Mouse (Mus musculus) ovary, postnatal 10 days (tissue): ENCODE measurements around the gene Olfr62.

Source experiments
- DNase-seq: peaks from one replicate; pipeline ENCODE4 v3.0.0; 2022; ENCODE audit warnings: low spot score

The Olfr62 gene

DNA sequence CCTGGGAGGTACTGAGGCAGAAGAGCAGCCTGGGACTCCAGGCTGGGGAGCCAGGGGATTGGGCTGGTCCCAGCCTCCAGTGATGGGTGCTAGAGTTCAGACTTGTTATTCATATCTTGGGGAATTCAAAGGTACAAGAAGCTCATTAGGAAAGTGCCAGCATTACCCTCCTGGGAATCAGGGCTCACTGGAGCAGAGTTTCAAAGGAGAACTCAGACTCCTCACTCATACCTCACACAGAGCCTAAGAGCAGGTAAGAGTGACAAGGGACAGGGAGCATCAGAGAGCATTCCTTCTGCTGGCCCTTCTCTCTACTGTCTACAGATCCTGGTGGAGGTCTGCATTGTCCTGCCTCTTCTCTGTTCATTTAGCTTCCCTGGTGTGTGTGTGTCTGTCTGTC is at the start of gene Olfr62:
TSS of gene Olfr62 (plus strand) at position 301 of the 400 bp plus-strand sequence.
- DNase-seq = no peak

DNA sequence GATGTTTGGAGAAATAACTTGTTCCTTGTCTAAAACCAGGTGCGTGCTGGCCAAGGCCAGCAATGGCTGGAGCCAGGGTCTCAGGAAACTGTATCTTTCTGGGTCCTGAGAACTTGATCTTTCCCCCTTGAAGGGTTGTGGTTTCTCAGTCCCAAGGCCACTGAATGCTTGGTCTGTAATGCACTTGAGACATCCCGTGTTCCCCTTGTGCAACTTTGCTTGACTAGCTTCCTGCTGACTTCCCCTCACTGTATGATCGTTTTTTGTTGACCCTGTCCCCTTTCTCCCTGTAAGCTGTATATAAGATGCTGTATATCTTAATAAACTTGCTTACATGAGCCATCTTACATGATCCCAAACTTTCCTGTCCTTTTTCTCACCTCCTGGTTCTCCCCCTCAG is 48.9 kb upstream of the Olfr62 start:
- DNase-seq = no peak

DNA sequence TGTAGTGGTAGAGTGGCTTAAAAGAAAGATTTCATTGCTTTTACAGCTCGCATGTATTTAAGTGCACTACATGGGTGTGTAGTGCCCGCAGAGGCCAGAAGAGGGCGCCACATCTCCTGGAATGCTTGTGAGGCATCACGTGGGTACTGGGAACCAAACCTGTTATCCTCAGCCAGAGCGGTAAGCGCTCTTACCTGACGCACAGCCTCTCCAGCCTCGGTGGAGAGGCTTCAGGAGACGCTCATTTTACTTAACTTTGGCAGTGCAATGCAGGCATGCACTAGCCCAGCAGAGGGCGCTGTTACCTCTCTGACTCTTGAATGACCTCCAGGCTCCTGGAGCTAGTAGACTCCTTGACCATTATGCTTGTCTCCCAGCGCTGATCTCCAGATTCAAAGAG is 46.1 kb upstream of the Olfr62 start:
- no peak for DNase-seq

DNA sequence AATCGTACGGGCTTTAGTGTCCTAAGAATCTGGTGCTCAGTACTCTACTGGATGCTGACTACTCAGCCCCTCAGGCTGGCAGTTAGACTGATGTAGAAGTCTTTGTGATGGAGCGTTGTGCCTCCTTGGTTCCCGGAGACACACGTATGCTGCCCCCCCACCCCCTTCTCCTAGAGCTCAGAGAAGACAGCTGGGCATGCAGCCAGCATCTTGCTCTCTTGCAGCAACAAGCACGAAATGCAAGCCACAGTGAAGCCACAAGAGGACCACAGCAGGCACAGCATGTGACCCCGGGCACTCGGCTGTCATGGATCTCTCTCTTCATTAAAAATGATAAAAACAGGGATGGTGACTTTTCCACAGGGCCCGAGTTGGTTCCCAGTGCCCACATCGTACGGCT is 43.3 kb upstream of the Olfr62 start:
- no peak for DNase-seq

DNA sequence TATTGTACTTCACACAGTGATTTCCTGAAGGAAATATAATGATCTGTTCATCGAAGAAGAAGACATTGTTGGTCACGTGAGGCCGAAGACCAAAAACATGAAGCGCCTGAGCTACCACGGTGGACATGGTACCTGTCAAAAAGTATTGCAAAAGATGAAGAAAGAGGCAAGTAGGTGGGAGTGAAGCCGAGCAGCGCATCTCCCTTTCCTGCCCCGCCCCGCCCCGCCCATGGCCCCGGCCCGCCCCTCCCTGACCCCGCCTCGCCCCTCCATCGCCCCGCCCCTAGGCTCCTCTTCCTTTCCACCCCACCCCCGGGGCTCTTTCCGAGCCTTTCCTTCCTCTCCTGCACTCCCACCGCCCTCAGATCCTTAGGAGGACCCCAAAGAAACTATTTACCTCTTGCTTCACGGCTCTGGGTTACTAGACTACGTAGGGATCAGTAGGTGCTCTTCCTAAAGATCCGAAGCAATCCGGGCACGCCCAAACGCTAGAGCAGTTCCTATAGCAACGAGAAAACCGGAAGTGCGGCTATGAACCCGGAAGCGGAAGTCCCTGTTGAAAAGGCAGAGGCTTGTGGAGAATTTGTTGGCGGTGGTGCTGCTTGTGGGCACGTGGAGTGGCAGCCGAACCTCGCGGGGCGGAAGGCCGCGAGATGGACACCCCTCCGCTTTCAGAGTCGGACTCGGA is 38.3 kb upstream of the Olfr62 start, which contains the start of the genes Cfap57 and Ebna1bp2:
TSS of gene Cfap57 (minus strand) at position 499 of the 688 bp plus-strand sequence.
TSS of gene Ebna1bp2 (plus strand) at position 521 of the 688 bp plus-strand sequence.
- DNase-seq = peak; percentile 77

DNA sequence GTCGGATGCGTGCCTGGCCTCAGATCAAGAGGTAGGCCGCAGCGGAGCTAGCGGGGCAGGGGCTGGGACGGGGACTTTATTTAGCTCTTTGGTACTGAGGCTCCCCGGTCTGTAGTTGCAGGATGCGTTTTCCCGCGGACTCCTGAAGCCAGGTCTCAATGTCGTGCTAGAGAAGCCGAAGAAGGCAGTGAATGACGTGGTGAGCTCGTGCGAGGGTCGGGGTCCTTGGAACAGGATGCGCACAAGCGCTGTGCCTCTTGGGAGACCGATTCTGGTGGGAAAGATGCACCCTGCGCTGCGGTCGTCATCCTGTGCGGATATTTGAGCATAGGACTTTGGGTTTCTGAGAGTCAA is 37.8 kb upstream of the Olfr62 start:
- no peak for DNase-seq

DNA sequence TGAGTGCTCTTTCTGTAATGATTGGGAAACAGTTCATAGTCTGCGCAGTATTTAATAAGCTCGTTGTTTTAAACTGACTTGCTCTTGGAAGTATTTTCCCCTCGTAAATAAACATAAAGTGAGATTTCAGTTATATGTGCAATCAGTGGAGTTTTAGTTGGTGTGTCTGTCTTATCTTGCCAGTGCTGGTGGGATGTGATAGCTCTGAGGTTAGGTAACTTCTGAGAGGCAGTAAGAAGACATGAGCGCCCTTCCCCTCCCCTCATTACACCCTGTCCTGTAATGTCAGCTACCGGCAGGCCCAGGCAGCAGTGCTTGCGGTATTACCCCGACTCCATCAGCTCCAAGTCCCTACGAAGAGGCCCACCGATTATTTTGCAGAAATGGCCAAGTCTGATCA is 37.0 kb upstream of the Olfr62 start:
- DNase-seq = no peak

DNA sequence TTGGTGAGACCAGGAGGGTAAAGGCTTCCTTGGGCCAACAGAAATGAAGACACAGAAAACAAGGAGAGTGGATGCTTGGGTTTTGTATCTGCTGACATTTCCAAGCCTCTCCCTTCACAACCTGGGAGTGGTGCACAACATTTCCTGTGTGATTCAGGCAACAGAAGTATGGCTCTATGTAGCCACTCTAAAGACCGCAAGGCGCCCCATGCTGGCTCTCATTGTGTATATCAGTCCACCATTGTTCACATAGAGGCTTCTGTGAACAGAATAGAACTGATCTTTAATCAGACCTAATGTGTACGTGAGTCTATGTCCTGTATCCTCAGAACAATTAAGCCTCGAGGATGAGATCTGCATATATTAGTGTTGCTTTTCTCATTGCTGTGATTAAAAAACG is 28.5 kb upstream of the Olfr62 start:
- DNase-seq = no peak

DNA sequence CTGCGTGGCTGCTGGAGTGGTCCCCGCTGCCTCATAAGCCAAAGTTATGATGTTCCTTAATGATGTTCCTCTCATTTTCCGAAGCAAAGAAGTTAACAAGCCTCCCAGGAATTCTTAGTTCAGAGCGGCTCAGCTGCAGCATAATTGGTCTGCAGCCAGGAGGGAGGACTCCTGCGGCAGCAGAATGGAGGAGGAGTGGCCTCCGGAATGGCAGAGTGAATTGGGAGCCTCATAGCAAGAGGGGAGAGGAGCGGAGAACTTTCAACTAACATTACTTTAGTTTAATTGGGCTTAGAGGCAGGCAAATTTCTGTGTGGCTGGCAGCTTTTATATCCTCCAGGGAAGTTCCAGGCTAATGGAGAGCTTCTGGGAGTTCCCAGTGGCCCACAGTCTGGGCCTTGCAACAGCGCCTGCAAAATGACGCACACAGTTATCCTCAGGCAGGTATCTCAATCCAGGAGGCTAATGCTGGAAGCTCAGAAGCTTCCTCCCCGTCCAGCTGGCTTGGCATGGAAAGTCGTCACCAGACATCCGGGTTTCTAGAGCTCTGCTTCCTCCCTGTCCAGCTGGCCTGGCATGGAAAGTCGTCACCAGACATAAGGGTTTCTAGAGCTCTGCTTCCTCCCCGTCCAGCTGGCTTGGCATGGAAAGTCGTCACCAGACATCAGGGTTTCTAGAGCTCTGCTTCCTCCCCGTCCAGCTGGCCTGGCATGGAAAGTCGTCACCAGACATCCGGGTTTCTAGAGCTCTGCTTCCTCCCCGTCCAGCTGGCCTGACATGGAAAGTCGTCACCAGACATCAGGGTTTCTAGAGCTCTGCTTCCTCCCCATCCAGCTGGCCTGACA is 16.2 kb upstream of the Olfr62 start:
- DNase-seq = no peak

DNA sequence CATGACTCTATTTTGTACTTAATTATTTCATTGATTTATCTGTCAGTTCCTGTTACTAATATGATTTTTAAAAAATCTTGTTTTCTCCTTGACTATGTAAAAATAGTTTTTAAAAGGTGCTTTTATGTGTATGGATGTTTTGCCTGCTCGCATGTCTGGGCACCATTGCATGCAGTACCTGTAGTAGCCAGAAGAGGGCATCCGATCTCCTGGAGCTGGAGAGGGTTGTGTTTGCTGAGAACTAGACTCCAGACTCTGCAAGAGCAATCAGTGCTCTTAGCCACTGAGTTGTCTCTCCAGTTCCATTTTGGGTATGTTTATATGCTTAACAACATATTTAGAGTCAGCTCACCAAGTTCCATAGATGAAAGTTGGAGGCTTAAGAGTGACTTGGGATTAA is 13.5 kb upstream of the Olfr62 start:
- DNase-seq = no peak

DNA sequence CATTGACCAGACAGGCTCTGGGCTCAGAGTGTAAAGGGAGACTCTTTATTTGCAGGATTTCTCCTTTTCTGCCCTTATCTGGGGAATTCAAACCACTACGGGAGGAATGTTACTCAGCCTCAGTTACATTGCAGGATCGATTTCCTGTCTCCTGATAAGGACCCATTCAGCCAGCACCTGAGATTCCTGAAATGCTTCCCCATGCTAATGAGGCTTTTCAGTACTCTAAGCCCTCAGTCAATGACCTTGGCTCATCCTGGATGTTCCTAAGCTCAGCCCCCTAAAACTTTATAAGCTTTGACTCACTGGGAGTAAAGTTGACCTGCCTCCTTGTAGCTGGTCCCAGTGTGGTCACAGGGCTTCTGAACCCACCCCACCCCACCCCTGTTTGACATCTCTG is 28.3 kb downstream of the Olfr62 start:
- no peak for DNase-seq

DNA sequence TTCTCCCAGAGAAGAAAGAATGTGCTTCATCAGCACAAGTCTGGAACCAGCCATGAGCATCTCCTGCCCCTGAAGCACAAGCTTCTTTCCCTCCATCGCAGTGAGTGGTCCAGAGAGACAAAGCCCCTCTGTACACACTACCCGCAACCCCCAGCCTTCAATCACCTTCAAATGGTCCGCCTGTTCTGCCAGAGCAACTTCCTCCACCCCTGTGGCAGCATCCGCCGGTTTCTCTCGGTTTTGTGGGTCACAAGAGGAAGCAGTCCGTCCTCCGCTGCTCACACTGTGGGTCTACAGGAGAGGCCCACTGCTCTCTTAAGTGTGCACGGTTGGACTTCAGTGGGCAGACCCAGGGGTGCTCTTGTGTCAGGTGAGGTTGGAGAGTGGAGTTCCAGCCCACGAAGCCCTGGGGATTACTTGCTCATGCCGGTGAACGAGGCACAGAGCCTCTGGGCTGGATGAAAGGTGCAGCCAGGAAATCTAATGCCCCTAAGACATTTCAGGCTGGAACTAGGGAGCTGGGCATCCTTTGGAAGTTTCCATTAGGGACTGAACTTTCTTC is 33.7 kb downstream of the Olfr62 start, which contains the start of gene Olfr1342:
TSS of gene Olfr1342 (minus strand) at position 345 of the 562 bp plus-strand sequence.
- no peak for DNase-seq

DNA sequence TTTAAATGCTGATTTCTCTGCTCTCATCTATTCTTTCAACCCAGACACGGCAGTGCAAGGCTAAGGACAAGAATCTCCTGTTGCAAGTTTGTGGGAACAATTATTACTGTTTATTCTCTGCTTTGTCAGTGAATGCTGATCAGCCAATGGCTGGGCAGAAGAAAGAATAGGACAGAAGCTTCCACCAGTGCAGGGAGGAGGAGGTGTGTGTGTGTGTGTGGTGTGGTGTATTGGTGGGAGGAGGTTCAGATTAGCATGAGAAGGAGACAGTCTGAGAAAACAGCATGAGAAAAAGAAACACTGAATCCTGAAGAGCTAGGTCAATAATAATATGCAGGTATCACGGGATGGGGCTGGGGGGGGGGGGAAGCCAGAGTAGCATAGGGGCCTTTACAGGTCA is 35.1 kb downstream of the Olfr62 start:
- DNase-seq = no peak

DNA sequence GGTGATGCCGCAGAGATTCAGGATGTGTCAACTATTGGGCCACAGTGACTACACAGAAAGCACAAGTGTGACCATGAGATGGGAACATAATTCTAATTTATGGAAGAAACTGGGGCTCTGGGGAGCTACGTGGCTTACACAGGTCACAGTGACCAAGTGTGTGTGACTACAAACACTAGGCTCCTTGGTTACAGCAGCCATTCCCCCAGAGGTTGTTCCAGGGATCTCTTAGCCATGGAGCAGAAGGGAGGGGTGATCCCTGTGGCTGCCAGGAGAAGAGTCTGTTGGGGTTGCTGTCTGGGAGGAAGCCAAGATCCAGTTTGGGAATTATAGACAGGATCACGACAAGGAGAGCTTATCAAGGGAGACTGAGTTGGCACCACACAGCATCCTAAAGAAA is 44.5 kb downstream of the Olfr62 start, which contains the start of gene Olfr1341:
TSS of gene Olfr1341 (plus strand) at position 301 of the 400 bp plus-strand sequence.
- DNase-seq = no peak

DNA sequence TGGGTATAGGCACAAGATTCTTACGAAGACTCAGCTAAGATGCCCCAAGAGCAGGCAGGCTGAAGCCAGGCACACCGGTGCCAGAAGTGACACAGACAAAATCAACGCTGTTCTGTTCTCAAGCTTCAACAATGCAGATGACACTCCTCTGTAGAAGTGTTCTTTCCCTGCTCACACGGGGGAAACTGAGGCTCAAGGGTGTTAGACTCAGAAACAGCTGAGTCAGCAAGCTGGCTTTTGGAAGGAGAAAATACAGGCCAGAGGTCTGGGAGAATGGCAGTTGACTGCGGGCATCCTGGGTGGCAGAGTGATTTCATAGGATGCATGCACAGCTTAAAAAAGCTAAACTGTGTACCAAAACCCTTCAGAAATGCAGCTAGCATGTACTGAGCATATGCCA is 49.3 kb downstream of the Olfr62 start:
- DNase-seq = no peak

DNA sequence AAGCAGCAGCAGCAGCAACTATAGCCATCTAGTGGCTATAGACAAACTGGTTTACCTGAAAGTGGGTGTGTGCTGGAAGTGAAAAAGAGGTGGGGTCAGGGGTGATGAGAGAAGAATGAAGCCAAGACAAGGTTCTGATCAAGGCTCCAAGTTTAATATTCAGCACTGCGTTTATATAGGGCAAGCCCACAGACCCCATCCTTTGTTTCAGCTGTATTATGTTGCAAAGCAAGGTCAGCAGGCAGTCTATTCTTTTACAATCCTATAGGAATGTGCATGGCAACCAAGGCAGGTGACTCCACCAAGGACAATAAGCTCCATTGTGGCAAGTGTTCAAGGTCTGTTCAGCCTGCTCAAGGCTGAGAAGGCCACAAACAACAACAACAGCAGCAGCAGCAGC is 52.9 kb downstream of the Olfr62 start:
- no peak for DNase-seq
